Mouse (Mus musculus) bone marrow, adult 2 months (tissue): Measurements from ENCODE around the gene Slit3. TPM values are rescaled to one million over a fixed set of nuclear protein-coding genes. Genes with fewer than 3 reads are reported as not detected.

Experiments
- H3K27ac ChIP-seq: fragments of 200-500 bp; 2 replicates; pipeline ENCODE4 v1.5.1; 2012; ENCODE audit warnings: low read depth, mild to moderate bottlenecking, control low read depth, inconsistent platforms, low read length; ENCODE audit not compliant: control insufficient read depth, poor library complexity, insufficient read depth
- H3K4me1 ChIP-seq: fragments of 200-500 bp; 2 replicates; pipeline ENCODE4 v1.6.1; 2011; ENCODE audit warnings: low read length; ENCODE audit not compliant: control insufficient read depth, insufficient read depth
- H3K4me3 ChIP-seq: fragments of 200-500 bp; replicated peaks from 2 replicates; pipeline ENCODE3; 2011; ENCODE audit warnings: mild to moderate bottlenecking, low read depth, low read length, control low read depth; ENCODE audit not compliant: control insufficient read depth
- CTCF ChIP-seq: fragments of 200-500 bp; IDR thresholded peaks from 2 replicates; pipeline ENCODE4 v1.5.1; 2011; ENCODE audit warnings: low read length, control low read depth; ENCODE audit not compliant: control insufficient read depth, insufficient read depth
- POLR2A ChIP-seq: fragments of 200-500 bp; IDR thresholded peaks from 2 replicates; pipeline ENCODE4 v1.6.1; 2011; ENCODE audit warnings: low read depth, mild to moderate bottlenecking, control low read depth, low read length, borderline replicate concordance; ENCODE audit not compliant: control insufficient read depth
- WGBS: fragments of 180-500 bp; shearing (Covaris S2); methylation state at CpG from one replicate; pipeline ENCODE4 v1.1.7; 2018; 5-methylcytosine and 5-hydroxymethylcytosine counted together
- polyA plus RNA-seq: library from polyadenylated mRNA; stranded (reverse); fragments of >200 nt; gene quantifications from 2 replicates; pipeline ENCODE4 v1.2.4, GENCODE M21; 2011; ENCODE audit warnings: low replicate concordance; ENCODE audit not compliant: missing spikeins, insufficient read depth, insufficient read length

Slit3 gene
- polyA plus RNA-seq, 1 experiment, result 2.0 TPM

DNA sequence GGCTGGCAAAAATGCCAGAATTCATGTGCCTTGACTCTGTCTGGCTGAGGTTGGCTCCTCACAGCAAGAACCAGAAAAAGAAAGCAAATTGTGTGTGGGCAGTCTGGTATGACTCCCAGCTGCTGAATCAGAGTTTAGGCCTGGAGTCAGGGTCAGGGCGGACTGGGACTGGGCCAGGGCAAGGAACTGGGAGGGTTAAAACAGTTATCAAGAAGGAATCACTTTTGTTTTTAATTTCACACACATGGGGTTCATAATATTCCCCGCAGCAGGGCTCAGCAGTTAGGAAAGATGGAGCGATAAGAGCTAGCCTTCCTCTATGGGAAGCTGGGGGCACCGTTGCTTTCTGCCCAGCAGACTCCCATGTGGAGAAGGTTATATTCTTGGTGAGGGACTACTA lies 234.8 kb downstream of the Slit3 start:
- no peak for TF ChIP-seq POLR2A
- TF ChIP-seq CTCF, result no peak
- H3K4me3 ChIP-seq, result no peak overlapping the region
- no peak overlapping the region for H3K27ac ChIP-seq
- no peaks in the 10 kb centered on the region for H3K4me1 ChIP-seq
- WGBS, result 82% methylated on average over 4 of the region's 4 CpGs

GRCm38 (mm10) chr11:35361071-35361470 lies 240.0 kb downstream of the Slit3 start:
- Histone ChIP-seq H3K4me3 (no peak overlapping the region), H3K27ac (no peak overlapping the region), H3K4me1 (no peaks in the 10 kb centered on the region)
- no peak for TF ChIP-seq CTCF
- no peak for TF ChIP-seq POLR2A
- WGBS, result 81% methylated on average over 6 of the region's 6 CpGs

DNA sequence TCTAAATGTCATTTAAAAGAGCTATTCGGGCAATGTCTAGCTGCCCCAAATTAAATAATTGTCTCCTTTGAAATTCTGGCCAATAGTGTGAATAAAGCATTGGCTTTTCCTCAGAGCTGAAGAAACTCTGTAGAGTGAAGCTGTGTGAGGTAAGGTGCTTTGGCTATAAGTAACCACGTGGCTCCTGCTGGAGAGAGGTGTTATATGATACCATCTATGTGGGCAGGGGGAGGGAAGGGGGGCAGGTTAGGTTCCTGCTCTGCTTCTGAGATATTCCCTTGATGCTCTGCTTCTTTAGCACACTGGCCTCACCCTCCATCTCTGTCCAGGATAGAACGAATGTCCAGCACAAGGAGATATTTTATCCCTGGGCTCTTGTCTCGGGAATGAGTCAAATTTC lies 242.0 kb downstream of the Slit3 start:
- no peaks in the 10 kb centered on the region for H3K4me1 ChIP-seq
- no peak overlapping the region for H3K27ac ChIP-seq
- WGBS, result 69% methylated on average over 4 of the region's 4 CpGs
- TF ChIP-seq CTCF, result no peak
- TF ChIP-seq POLR2A, result no peak
- no peak overlapping the region for H3K4me3 ChIP-seq

DNA sequence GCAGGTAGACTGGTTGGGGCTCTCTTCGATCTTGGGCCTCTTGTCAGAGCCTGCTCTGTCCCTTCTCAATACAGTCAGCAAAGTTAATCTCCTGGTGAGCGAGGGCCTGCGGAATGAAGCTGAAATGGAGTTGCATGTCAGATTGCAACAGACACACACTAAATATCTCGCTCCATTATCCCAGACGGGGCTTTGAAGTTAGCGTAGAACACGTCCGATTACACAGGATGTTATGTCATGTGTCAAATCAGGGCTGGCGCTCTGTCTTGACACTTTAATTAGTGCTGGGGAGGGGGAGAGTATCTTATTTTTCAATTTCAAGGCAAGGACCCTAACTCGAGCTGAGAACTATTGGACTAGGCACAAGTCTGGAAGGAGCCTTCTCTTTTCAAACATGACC lies 243.4 kb downstream of the Slit3 start:
- Histone ChIP-seq H3K27ac (no peak overlapping the region), H3K4me1 (no peaks in the 10 kb centered on the region), H3K4me3 (no peak overlapping the region)
- TF ChIP-seq CTCF, result no peak
- TF ChIP-seq POLR2A, result no peak
- 84% methylated on average over 10 of the region's 10 CpGs for WGBS

- Histone ChIP-seq H3K4me3 (no peak overlapping the region), H3K27ac (no peak overlapping the region), H3K4me1 (no peaks in the 10 kb centered on the region)
- WGBS, result 47% methylated on average over 8 of the region's 8 CpGs
- TF ChIP-seq POLR2A, result no peak
- TF ChIP-seq CTCF, result no peak
These were observed 244.5 kb downstream of the Slit3 start for GRCm38 (mm10) chr11:35365510-35365931.

GRCm38 (mm10) chr11:35366611-35367010 lies 245.6 kb downstream of the Slit3 start:
- WGBS, result 69% methylated on average over 4 of the region's 4 CpGs
- no peak overlapping the region for H3K27ac ChIP-seq
- H3K4me3 ChIP-seq, result no peak overlapping the region
- H3K4me1 ChIP-seq, result no peaks in the 10 kb centered on the region
- TF ChIP-seq POLR2A (no peak), CTCF (no peak)

- H3K27ac ChIP-seq, result no peak overlapping the region
- TF ChIP-seq CTCF, result no peak
- TF ChIP-seq POLR2A, result no peak
- H3K4me3 ChIP-seq, result no peak overlapping the region
- H3K4me1 ChIP-seq, result no peaks in the 10 kb centered on the region
- WGBS, result 74% methylated on average over 4 of the region's 4 CpGs
These were observed 246.2 kb downstream of the Slit3 start for GRCm38 (mm10) chr11:35367248-35367647.

- H3K27ac ChIP-seq, result no peak overlapping the region
- no peak overlapping the region for H3K4me3 ChIP-seq
- no peaks in the 10 kb centered on the region for H3K4me1 ChIP-seq
- 57% methylated on average over 7 of the region's 7 CpGs for WGBS
- TF ChIP-seq POLR2A (no peak), CTCF (no peak)
These were observed 248.9 kb downstream of the Slit3 start for GRCm38 (mm10) chr11:35369964-35370363.

DNA sequence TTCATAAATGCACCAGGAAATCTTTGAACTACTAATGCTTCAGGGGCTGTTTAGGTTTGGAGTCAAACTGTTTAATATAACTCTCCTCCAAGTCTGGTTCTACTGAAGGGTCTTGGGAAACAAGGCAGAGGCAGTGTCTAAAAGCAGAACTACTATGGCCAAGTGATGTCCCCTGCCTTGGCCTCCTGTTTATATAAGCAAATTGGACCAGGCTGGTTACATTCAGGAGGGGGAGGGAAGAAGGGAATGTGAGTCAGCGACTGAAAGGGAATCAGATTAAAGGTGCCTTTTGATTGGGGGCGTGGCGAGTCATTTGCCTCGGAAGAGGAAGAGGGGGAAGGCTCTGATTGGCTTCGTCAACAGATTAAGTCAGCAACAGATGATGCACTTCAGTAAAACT lies 249.7 kb downstream of the Slit3 start:
- WGBS, result 47% methylated on average over 5 of the region's 5 CpGs
- no peaks in the 10 kb centered on the region for H3K4me1 ChIP-seq
- H3K27ac ChIP-seq, result no peak overlapping the region
- TF ChIP-seq CTCF (no peak), POLR2A (no peak)
- H3K4me3 ChIP-seq, result no peak overlapping the region
